Mouse (Mus musculus) hindbrain, embryonic 12.5 days (tissue): ENCODE results near the gene Dbh. TPM values are rescaled to one million over a fixed set of nuclear protein-coding genes. Genes with fewer than 3 reads are reported as not detected.

ENCODE experiments used
- ATAC-seq: fragments of 200-750 bp; cut with Nextera tagmentation; 2 replicates; pipeline ENCODE4 v1.8.0; 2017; ENCODE audit warnings: moderate TSS enrichment; ENCODE audit not compliant: low FRiP score
- H3K27ac ChIP-seq: fragments of 300-500 bp; sonication (generic); 2 replicates; pipeline ENCODE4 v1.5.1; 2016; ENCODE audit warnings: mild to moderate bottlenecking
- H3K27me3 ChIP-seq: fragments of 300-500 bp; sonication (generic); 2 replicates; pipeline ENCODE4 v1.6.1; 2016; ENCODE audit warnings: mild to moderate bottlenecking
- H3K36me3 ChIP-seq: fragments of 300-500 bp; sonication (generic); 2 replicates; pipeline ENCODE4 v1.6.1; 2016; ENCODE audit warnings: mild to moderate bottlenecking
- H3K4me1 ChIP-seq: fragments of 300-500 bp; sonication (generic); 2 replicates; pipeline ENCODE4 v1.6.1; 2016
- H3K4me2 ChIP-seq: fragments of 300-500 bp; sonication (generic); replicated peaks from 2 replicates; pipeline ENCODE4 v1.6.1; 2016; ENCODE audit warnings: mild to moderate bottlenecking
- H3K4me3 ChIP-seq: fragments of 300-500 bp; sonication (generic); 2 replicates; pipeline ENCODE4 v1.5.1; 2016; ENCODE audit warnings: mild to moderate bottlenecking
- H3K9ac ChIP-seq: fragments of 300-500 bp; sonication (generic); 2 replicates; pipeline ENCODE4 v1.6.1; 2016; ENCODE audit warnings: mild to moderate bottlenecking, moderate library complexity
- H3K9me3 ChIP-seq: fragments of 300-500 bp; sonication (generic); replicated peaks from 2 replicates; pipeline ENCODE4 v1.6.1; 2016; ENCODE audit warnings: mild to moderate bottlenecking
- WGBS: fragments of 180-500 bp; shearing (Covaris S2); methylation state at CpG from one replicate; pipeline ENCODE4 v1.1.7; 2016; 5-methylcytosine and 5-hydroxymethylcytosine counted together
- polyA plus RNA-seq: library from polyadenylated mRNA; unstranded; fragments of >200 nt; fragmentation: Nextera tagmentation; extraction: Ambion mirVana; gene quantifications from 2 replicates; pipeline ENCODE4 v1.2.1, GENCODE M21; 2016

Gene Dbh
- polyA plus RNA-seq, 1 experiment from 2014 or later: 1.7 TPM

DNA sequence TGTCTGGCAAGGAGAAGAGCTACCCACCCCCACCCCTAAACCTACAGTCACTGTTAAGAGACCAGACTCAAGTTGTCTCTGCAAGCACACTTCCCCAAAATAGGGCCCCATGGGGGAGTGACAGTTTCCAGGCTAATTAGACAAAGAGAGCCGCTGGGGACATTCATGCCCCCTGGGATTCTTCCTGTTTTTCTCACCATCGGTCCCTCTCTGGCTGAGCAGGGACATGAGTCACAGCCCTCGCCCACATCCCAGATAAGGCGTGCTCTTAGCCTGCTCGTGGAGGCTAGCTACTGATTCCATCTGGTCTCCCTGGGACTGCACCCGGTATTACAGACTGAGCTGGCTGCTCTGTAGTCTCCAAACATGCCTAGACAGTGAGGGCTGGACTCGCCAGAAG is 67.3 kb downstream of the Dbh start:
- 31% methylated on average over 7 of the region's 7 CpGs for WGBS

More for the DNA sequence above, 67.3 kb downstream of the Dbh start:
- Histone ChIP-seq H3K9ac (no peak overlapping the region), H3K27me3 (peaks cover 3% of the 10 kb centered on the region; the same call in 1 of the 2 replicates), H3K4me3 (no peak overlapping the region), H3K36me3 (no peaks in the 10 kb centered on the region), H3K4me1 (no peaks in the 10 kb centered on the region), H3K9me3 (no peaks in the 10 kb centered on the region), H3K4me2 (no peak overlapping the region), H3K27ac (no peak overlapping the region)
- no peak for ATAC-seq

Other genes with a start within 250 kb of the Dbh start
- gene Surf2, start 248.9 kb upstream of the Dbh start, polyA plus RNA-seq: 50.1 and 50.4 TPM in 2 replicates
- 55.0 and 58.6 TPM in 2 replicates for gene Surf1, start 248.7 kb upstream of the Dbh start, polyA plus RNA-seq
- 154 and 156 TPM in 2 replicates for gene Surf4, start 231.3 kb upstream of the Dbh start, polyA plus RNA-seq
- 0.17 and 0.22 TPM in 2 replicates for gene Stkld1, start 231.2 kb upstream of the Dbh start, polyA plus RNA-seq
- 40.9 and 42.0 TPM in 2 replicates for gene Rexo4, start 200.8 kb upstream of the Dbh start, polyA plus RNA-seq
- 0.07 TPM in 1 of 2 replicates, not detected in the other for gene Adamts13, start 191.8 kb upstream of the Dbh start, polyA plus RNA-seq
- gene Cacfd1, start 155.3 kb upstream of the Dbh start, polyA plus RNA-seq: 115 TPM in 2 replicates
- 3.5 and 4.1 TPM in 2 replicates for gene Slc2a6, start 137.2 kb upstream of the Dbh start, polyA plus RNA-seq
- 2.6 and 5.2 TPM in 2 replicates for gene Mymk, start 93.1 kb upstream of the Dbh start, polyA plus RNA-seq
- 6.1 and 9.0 TPM in 2 replicates for gene Adamtsl2, start 85.9 kb upstream of the Dbh start, polyA plus RNA-seq
- gene Fam163b, start 22.7 kb upstream of the Dbh start, polyA plus RNA-seq: 0.43 and 0.52 TPM in 2 replicates
- gene Sardh, start 83.1 kb downstream of the Dbh start, polyA plus RNA-seq: 11.8 and 12.2 TPM in 2 replicates